Mouse (Mus musculus) limb, embryonic 13.5 days (tissue): ENCODE data around the gene Ncapd3. TPM values are rescaled to one million over a fixed set of nuclear protein-coding genes. Genes with fewer than 3 reads are reported as not detected.

Experiments used
- ATAC-seq: fragments of 200-750 bp; cut with Nextera tagmentation; 2 replicates; pipeline ENCODE4 v1.8.0; 2017; ENCODE audit warnings: low read depth, moderate number of reproducible peaks, moderate TSS enrichment; ENCODE audit not compliant: low FRiP score
- H3K27ac ChIP-seq: fragments of 300-500 bp; sonication (generic); 2 replicates; pipeline ENCODE4 v1.5.1; 2015; ENCODE audit warnings: inconsistent platforms, mild to moderate bottlenecking, moderate library complexity
- H3K27me3 ChIP-seq: fragments of 300-500 bp; sonication (generic); 2 replicates; pipeline ENCODE4 v1.6.1; 2015; ENCODE audit warnings: mild to moderate bottlenecking, inconsistent platforms
- H3K36me3 ChIP-seq: fragments of 300-500 bp; sonication (generic); 2 replicates; pipeline ENCODE4 v1.6.1; 2015; ENCODE audit warnings: inconsistent platforms, mild to moderate bottlenecking, moderate library complexity
- H3K4me1 ChIP-seq: fragments of 300-500 bp; sonication (generic); 2 replicates; pipeline ENCODE4 v1.6.1; 2015; ENCODE audit warnings: inconsistent platforms
- H3K4me2 ChIP-seq: fragments of 300-500 bp; sonication (generic); replicated peaks from 2 replicates; pipeline ENCODE4 v1.6.1; 2015; ENCODE audit warnings: inconsistent platforms, mild to moderate bottlenecking, moderate library complexity
- H3K4me3 ChIP-seq: fragments of 300-500 bp; sonication (generic); 2 replicates; pipeline ENCODE4 v1.5.1; 2015; ENCODE audit warnings: moderate library complexity, mild to moderate bottlenecking, inconsistent platforms
- H3K9ac ChIP-seq: fragments of 300-500 bp; sonication (generic); 2 replicates; pipeline ENCODE4 v1.6.1; 2015; ENCODE audit warnings: mild to moderate bottlenecking, inconsistent platforms
- H3K9me3 ChIP-seq: fragments of 300-500 bp; sonication (generic); 2 replicates; pipeline ENCODE4 v1.6.1; 2016; ENCODE audit warnings: inconsistent platforms
- WGBS: fragments of 180-500 bp; shearing (Covaris S2); methylation state at CpG from one replicate; pipeline ENCODE4 v1.1.7; 2015; 5-methylcytosine and 5-hydroxymethylcytosine counted together
- polyA plus RNA-seq: library from polyadenylated mRNA; unstranded; fragments of >200 nt; fragmentation: Nextera tagmentation; extraction: Ambion mirVana; gene quantifications from 2 replicates; pipeline ENCODE4 v1.2.1, GENCODE M21; 2015

The Ncapd3 gene
- polyA plus RNA-seq, 1 experiment from 2014 or later: 25.8 TPM

- H3K9ac ChIP-seq: no peak overlapping the region
- WGBS: 58% methylated on average over 1 of the region's 1 CpGs
- no peak overlapping the region for H3K4me2 ChIP-seq
- ATAC-seq: no peak
- peaks cover 20% of the 10 kb centered on the region for H3K4me1 ChIP-seq
- H3K27ac ChIP-seq: no peak overlapping the region
- no peaks in the 10 kb centered on the region for H3K27me3 ChIP-seq
- H3K36me3 ChIP-seq: peaks cover 45% of the 10 kb centered on the region
- H3K9me3 ChIP-seq: no peaks in the 10 kb centered on the region
- H3K4me3 ChIP-seq: no peak overlapping the region
These were observed 76.1 kb downstream of the Ncapd3 start for GRCm38 (mm10) chr9:27106081-27106480.

- Histone ChIP-seq H3K27ac (no peak overlapping the region), H3K9me3 (no peaks in the 10 kb centered on the region)
These were observed 78.5 kb downstream of the Ncapd3 start for GRCm38 (mm10) chr9:27108451-27108850.

GRCm38 (mm10) chr9:27109533-27110514 lies 79.8 kb downstream of the Ncapd3 start:
- Histone ChIP-seq H3K36me3 (peaks cover 8% of the 10 kb centered on the region), H3K4me2 (0 out of 2 replicates have a peak overlapping the region, but pooled peaks have one; percentile 3), H3K9ac (no peak overlapping the region), H3K4me1 (peaks cover 26% of the 10 kb centered on the region), H3K27me3 (no peaks in the 10 kb centered on the region), H3K9me3 (no peaks in the 10 kb centered on the region), H3K4me3 (no peak overlapping the region), H3K27ac (peak overlapping the region; percentile 69)
- 58% methylated on average over 22 of the region's 22 CpGs for WGBS
- peak; percentile 71 for ATAC-seq

More at GRCm38 (mm10) chr9:27108451-27108850, 78.5 kb downstream of the Ncapd3 start:
- Histone ChIP-seq H3K4me1 (peaks cover 26% of the 10 kb centered on the region), H3K27me3 (no peaks in the 10 kb centered on the region), H3K4me2 (no peak overlapping the region), H3K36me3 (peaks cover 22% of the 10 kb centered on the region), H3K4me3 (no peak overlapping the region), H3K9ac (no peak overlapping the region)
- WGBS: 87% methylated on average over 4 of the region's 4 CpGs
- no peak for ATAC-seq

- peak; percentile 46; the same call in 1 of the 2 replicates for ATAC-seq
- WGBS: 20% methylated on average over 5 of the region's 5 CpGs
- Histone ChIP-seq H3K9ac (no peak overlapping the region), H3K27ac (peak overlapping the region; percentile 69; the same call in 1 of the 2 replicates), H3K4me1 (peaks cover 26% of the 10 kb centered on the region), H3K27me3 (no peaks in the 10 kb centered on the region), H3K36me3 (peaks cover 1% of the 10 kb centered on the region; the same call in 1 of the 2 replicates), H3K4me2 (0 out of 2 replicates have a peak overlapping the region, but pooled peaks have one; percentile 25), H3K9me3 (no peaks in the 10 kb centered on the region), H3K4me3 (no peak overlapping the region)
These were observed 80.7 kb downstream of the Ncapd3 start for GRCm38 (mm10) chr9:27110681-27111080.

GRCm38 (mm10) chr9:27111756-27112155 lies 81.8 kb downstream of the Ncapd3 start:
- ATAC-seq: no peak
- 90% methylated on average over 3 of the region's 3 CpGs for WGBS
- Histone ChIP-seq H3K36me3 (no peaks in the 10 kb centered on the region), H3K9ac (no peak overlapping the region), H3K27ac (no peak overlapping the region), H3K27me3 (no peaks in the 10 kb centered on the region), H3K9me3 (no peaks in the 10 kb centered on the region), H3K4me2 (no peak overlapping the region), H3K4me3 (no peak overlapping the region), H3K4me1 (peaks cover 26% of the 10 kb centered on the region)

GRCm38 (mm10) chr9:27121254-27121653 lies 91.3 kb downstream of the Ncapd3 start:
- WGBS: 83% methylated on average over 9 of the region's 9 CpGs
- no peaks in the 10 kb centered on the region for H3K27me3 ChIP-seq
- ATAC-seq: no peak
- peaks cover 7% of the 10 kb centered on the region for H3K4me1 ChIP-seq
- H3K9ac ChIP-seq: no peak overlapping the region
- H3K4me2 ChIP-seq: no peak overlapping the region
- H3K36me3 ChIP-seq: no peaks in the 10 kb centered on the region
- H3K27ac ChIP-seq: no peak overlapping the region
- no peaks in the 10 kb centered on the region for H3K9me3 ChIP-seq
- H3K4me3 ChIP-seq: no peak overlapping the region

GRCm38 (mm10) chr9:27122076-27122475 lies 92.1 kb downstream of the Ncapd3 start:
- no peak for ATAC-seq
- H3K4me3 ChIP-seq: no peak overlapping the region
- 94% methylated on average over 4 of the region's 4 CpGs for WGBS
- no peak overlapping the region for H3K4me2 ChIP-seq
- no peak overlapping the region for H3K27ac ChIP-seq
- H3K4me1 ChIP-seq: peaks cover 7% of the 10 kb centered on the region
- H3K27me3 ChIP-seq: no peaks in the 10 kb centered on the region
- H3K9ac ChIP-seq: no peak overlapping the region
- H3K9me3 ChIP-seq: no peaks in the 10 kb centered on the region
- no peaks in the 10 kb centered on the region for H3K36me3 ChIP-seq

- ATAC-seq: no peak
- H3K9me3 ChIP-seq: no peaks in the 10 kb centered on the region
- H3K27ac ChIP-seq: no peak overlapping the region
- H3K27me3 ChIP-seq: no peaks in the 10 kb centered on the region
- H3K4me1 ChIP-seq: peaks cover 7% of the 10 kb centered on the region
- H3K9ac ChIP-seq: no peak overlapping the region
- no peak overlapping the region for H3K4me2 ChIP-seq
- 94% methylated on average over 4 of the region's 4 CpGs for WGBS
- no peaks in the 10 kb centered on the region for H3K36me3 ChIP-seq
- H3K4me3 ChIP-seq: no peak overlapping the region
These were observed 93.0 kb downstream of the Ncapd3 start for GRCm38 (mm10) chr9:27122963-27123362.

- Histone ChIP-seq H3K27me3 (no peaks in the 10 kb centered on the region), H3K9me3 (no peaks in the 10 kb centered on the region), H3K4me1 (peaks cover 7% of the 10 kb centered on the region), H3K36me3 (no peaks in the 10 kb centered on the region), H3K4me2 (no peak overlapping the region), H3K27ac (no peak overlapping the region), H3K9ac (no peak overlapping the region), H3K4me3 (no peak overlapping the region)
- no peak for ATAC-seq
- WGBS: 74% methylated on average over 2 of the region's 2 CpGs
These were observed 94.0 kb downstream of the Ncapd3 start for GRCm38 (mm10) chr9:27123947-27124346.

GRCm38 (mm10) chr9:27125450-27125849 lies 95.5 kb downstream of the Ncapd3 start:
- no peak for ATAC-seq
- WGBS: 61% methylated on average over 6 of the region's 6 CpGs
- Histone ChIP-seq H3K4me1 (peaks cover 7% of the 10 kb centered on the region), H3K9ac (no peak overlapping the region), H3K4me2 (no peak overlapping the region), H3K9me3 (no peaks in the 10 kb centered on the region), H3K36me3 (no peaks in the 10 kb centered on the region), H3K27ac (no peak overlapping the region), H3K27me3 (no peaks in the 10 kb centered on the region), H3K4me3 (no peak overlapping the region)

- ATAC-seq: no peak
- Histone ChIP-seq H3K9me3 (no peaks in the 10 kb centered on the region), H3K4me3 (no peak overlapping the region), H3K27ac (no peak overlapping the region), H3K9ac (no peak overlapping the region), H3K4me2 (no peak overlapping the region), H3K36me3 (no peaks in the 10 kb centered on the region), H3K4me1 (no peaks in the 10 kb centered on the region), H3K27me3 (no peaks in the 10 kb centered on the region)
- 81% methylated on average over 6 of the region's 6 CpGs for WGBS
These were observed 96.6 kb downstream of the Ncapd3 start for GRCm38 (mm10) chr9:27126543-27126942.

GRCm38 (mm10) chr9:27128629-27129028 lies 98.7 kb downstream of the Ncapd3 start:
- Histone ChIP-seq H3K4me3 (no peak overlapping the region), H3K9me3 (no peaks in the 10 kb centered on the region), H3K36me3 (peaks cover 4% of the 10 kb centered on the region; the same call in 1 of the 2 replicates), H3K27ac (no peak overlapping the region), H3K4me2 (no peak overlapping the region), H3K27me3 (no peaks in the 10 kb centered on the region), H3K9ac (no peak overlapping the region), H3K4me1 (no peaks in the 10 kb centered on the region)
- WGBS: 75% methylated on average over 4 of the region's 4 CpGs
- no peak for ATAC-seq
